Mouse (Mus musculus) embryonic facial prominence, embryonic 13.5 days (tissue): ENCODE results near the gene Atp6v0b. TPM values are rescaled to one million over a fixed set of nuclear protein-coding genes. Genes with fewer than 3 reads are reported as not detected.
A peak's percentile ranks its signal among the peaks of the same experiment; 100 is the strongest.

Experiments
- ATAC-seq: fragments of 200-750 bp; cut with Nextera tagmentation; 2 replicates; pipeline ENCODE4 v1.8.0; 2017; ENCODE audit warnings: low read depth; ENCODE audit not compliant: insufficient number of reproducible peaks, insufficient read depth, low FRiP score, low TSS enrichment
- H3K27ac ChIP-seq: fragments of 300-500 bp; sonication (generic); 2 replicates; pipeline ENCODE4 v1.5.1; 2015; ENCODE audit warnings: moderate library complexity, mild to moderate bottlenecking, inconsistent platforms
- H3K27me3 ChIP-seq: fragments of 300-500 bp; sonication (generic); 2 replicates; pipeline ENCODE4 v1.6.1; 2015; ENCODE audit warnings: mild to moderate bottlenecking, inconsistent platforms
- H3K36me3 ChIP-seq: fragments of 300-500 bp; sonication (generic); 2 replicates; pipeline ENCODE4 v1.6.1; 2015; ENCODE audit warnings: mild to moderate bottlenecking, inconsistent platforms
- H3K4me1 ChIP-seq: fragments of 300-500 bp; sonication (generic); 2 replicates; pipeline ENCODE4 v1.6.1; 2015; ENCODE audit warnings: inconsistent platforms
- H3K4me2 ChIP-seq: fragments of 300-500 bp; sonication (generic); 2 replicates; pipeline ENCODE4 v1.6.1; 2015; ENCODE audit warnings: moderate library complexity, mild to moderate bottlenecking, inconsistent platforms
- H3K4me3 ChIP-seq: fragments of 300-500 bp; sonication (generic); 2 replicates; pipeline ENCODE4 v1.5.1; 2015; ENCODE audit warnings: mild to moderate bottlenecking, inconsistent platforms
- H3K9ac ChIP-seq: fragments of 300-500 bp; sonication (generic); 2 replicates; pipeline ENCODE4 v1.6.1; 2015; ENCODE audit warnings: mild to moderate bottlenecking, inconsistent platforms
- H3K9me3 ChIP-seq: fragments of 300-500 bp; sonication (generic); 2 replicates; pipeline ENCODE4 v1.6.1; 2016; ENCODE audit warnings: inconsistent platforms
- WGBS: fragments of 180-500 bp; shearing (Covaris S2); methylation state at CpG from one replicate; pipeline ENCODE4 v1.1.7; 2015; ENCODE audit warnings: mixed read lengths; 5-methylcytosine and 5-hydroxymethylcytosine counted together
- polyA plus RNA-seq: library from polyadenylated mRNA; unstranded; fragments of >200 nt; fragmentation: Nextera tagmentation; extraction: Ambion mirVana; gene quantifications from 2 replicates; pipeline ENCODE4 v1.2.1, GENCODE M21; 2015

Atp6v0b gene
- polyA plus RNA-seq, 1 experiment from 2014 or later, result 183 TPM

DNA sequence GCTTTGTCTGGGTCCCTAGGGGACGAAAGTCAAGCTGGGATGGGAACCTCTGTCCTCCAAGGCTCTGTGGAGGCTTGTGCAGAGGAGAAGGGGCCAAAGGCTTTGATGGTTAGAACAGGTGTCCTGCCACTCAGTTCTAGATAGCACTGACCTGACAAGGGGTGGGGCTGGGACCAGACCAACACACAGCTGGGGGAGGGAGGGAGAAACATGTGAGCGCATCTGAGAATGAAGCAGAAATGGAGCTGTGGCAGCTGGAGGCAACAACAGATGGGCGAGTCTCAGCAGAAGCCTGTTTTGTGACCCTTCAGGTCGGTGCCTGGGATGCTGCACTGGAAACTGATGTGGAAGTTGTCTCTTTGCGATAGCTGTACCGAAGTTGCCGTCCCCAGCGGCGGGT lies 17.8 kb downstream of the Atp6v0b start:
- Histone ChIP-seq H3K27ac (no peak overlapping the region), H3K36me3 (peaks cover 23% of the 10 kb centered on the region), H3K4me2 (no peak overlapping the region), H3K9ac (no peak overlapping the region), H3K4me1 (peaks cover 37% of the 10 kb centered on the region), H3K4me3 (no peak overlapping the region), H3K27me3 (no peaks in the 10 kb centered on the region), H3K9me3 (no peaks in the 10 kb centered on the region)
- no peak for ATAC-seq
- WGBS, result 60% methylated on average over 9 of the region's 9 CpGs

DNA sequence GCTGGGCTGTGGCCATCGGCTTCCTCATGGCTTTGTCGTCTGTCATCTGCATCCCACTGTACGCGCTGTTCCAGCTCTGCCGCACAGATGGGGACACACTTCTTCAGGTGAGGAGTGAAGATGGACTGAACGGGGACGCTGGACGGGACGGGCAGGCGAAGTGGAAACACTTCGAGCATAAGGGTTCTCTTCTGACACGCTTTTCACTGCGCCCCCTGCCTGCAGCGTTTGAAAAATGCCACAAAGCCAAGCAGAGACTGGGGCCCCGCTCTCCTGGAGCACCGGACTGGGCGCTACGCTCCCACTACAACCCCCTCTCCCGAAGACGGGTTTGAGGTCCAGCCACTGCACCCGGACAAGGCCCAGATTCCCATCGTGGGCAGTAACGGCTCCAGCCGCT lies 19.3 kb downstream of the Atp6v0b start:
- H3K4me3 ChIP-seq, result 0 out of 2 replicates have a peak overlapping the region, but pooled peaks have one; percentile 6
- no peaks in the 10 kb centered on the region for H3K9me3 ChIP-seq
- peak overlapping the region; percentile 41 for H3K4me2 ChIP-seq
- H3K27me3 ChIP-seq, result no peaks in the 10 kb centered on the region
- H3K4me1 ChIP-seq, result peaks cover 37% of the 10 kb centered on the region
- no peak overlapping the region for H3K27ac ChIP-seq
- WGBS, result 15% methylated on average over 24 of the region's 24 CpGs
- peak overlapping the region; percentile 46; the same call in 1 of the 2 replicates for H3K9ac ChIP-seq
- H3K36me3 ChIP-seq, result peaks cover 10% of the 10 kb centered on the region; the same call in 1 of the 2 replicates
- no peak for ATAC-seq

DNA sequence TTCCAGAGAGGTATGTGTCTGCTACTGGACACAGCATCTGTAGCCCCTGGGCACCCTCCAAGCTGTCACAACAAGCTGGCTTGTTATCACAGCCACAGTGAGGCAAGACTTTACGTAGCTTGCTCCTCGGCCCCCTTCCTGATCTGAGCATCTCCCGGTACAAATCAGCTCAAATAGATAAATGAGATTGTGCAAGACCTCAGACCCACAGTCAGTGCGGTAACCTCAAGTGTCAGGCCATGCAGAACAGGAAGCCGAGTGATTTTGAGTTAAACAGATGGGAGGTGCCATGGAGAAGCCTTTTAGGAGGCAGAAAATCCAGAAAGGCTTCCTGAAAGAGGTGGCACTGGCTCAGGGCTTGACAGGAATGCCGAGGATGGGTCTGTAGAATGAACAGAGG lies 20.1 kb downstream of the Atp6v0b start:
- 70% methylated on average over 6 of the region's 6 CpGs for WGBS
- Histone ChIP-seq H3K9ac (no peak overlapping the region), H3K36me3 (peaks cover 10% of the 10 kb centered on the region; the same call in 1 of the 2 replicates), H3K4me3 (no peak overlapping the region), H3K9me3 (no peaks in the 10 kb centered on the region), H3K27me3 (no peaks in the 10 kb centered on the region), H3K4me2 (no peak overlapping the region), H3K4me1 (peaks cover 37% of the 10 kb centered on the region), H3K27ac (no peak overlapping the region)
- ATAC-seq, result no peak

DNA sequence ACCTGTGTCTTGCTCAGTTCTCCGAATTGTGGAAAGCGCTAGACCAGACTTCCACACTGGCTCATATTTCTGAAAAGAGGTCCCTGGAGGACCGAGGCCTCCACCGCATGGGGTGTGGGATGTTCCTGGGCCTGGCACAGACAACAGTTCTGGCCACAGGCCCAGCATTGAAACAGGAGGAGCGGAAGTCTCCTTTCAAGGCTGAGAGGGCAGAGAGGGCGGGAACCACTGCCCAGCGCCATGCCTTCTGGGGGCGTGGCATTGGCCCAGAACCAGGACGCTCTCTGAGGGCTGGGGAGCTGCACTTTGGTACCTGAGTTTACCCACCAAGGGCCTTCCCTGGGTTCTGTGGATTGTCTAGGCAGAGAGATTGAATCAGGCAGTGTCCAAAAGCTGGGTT lies 21.1 kb downstream of the Atp6v0b start:
- Histone ChIP-seq H3K36me3 (peaks cover 10% of the 10 kb centered on the region; the same call in 1 of the 2 replicates), H3K4me2 (peak overlapping the region; percentile 17; the same call in 1 of the 2 replicates), H3K9me3 (no peaks in the 10 kb centered on the region), H3K4me3 (no peak overlapping the region), H3K27me3 (no peaks in the 10 kb centered on the region), H3K27ac (no peak overlapping the region; the same call in 1 of the 2 replicates), H3K9ac (no peak overlapping the region), H3K4me1 (peaks cover 34% of the 10 kb centered on the region)
- 45% methylated on average over 9 of the region's 9 CpGs for WGBS
- no peak for ATAC-seq

DNA sequence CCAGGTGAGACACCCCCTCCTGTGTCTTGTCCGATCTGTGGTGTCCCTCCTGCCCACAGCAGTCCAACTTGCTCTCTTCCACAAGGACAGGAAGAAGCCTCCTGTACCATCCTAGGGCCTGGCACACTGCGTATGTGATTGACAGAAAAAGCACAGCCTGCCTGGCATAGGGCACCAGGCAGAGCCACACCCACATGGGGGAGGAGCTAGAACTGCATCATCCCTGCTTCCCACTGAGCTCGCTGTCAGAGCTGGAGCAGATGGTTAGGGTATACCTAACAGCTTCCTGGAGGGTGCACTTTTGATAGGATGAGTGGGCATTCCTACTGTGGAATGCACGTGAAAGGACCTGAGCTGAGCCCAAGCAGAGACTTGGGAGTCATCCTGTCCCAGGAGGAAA lies 24.3 kb downstream of the Atp6v0b start:
- peaks cover 30% of the 10 kb centered on the region for H3K4me1 ChIP-seq
- no peaks in the 10 kb centered on the region for H3K9me3 ChIP-seq
- no peak overlapping the region for H3K9ac ChIP-seq
- H3K4me2 ChIP-seq, result no peak overlapping the region
- ATAC-seq, result no peak
- peaks cover 10% of the 10 kb centered on the region; the same call in 1 of the 2 replicates for H3K36me3 ChIP-seq
- no peak overlapping the region for H3K27ac ChIP-seq
- no peak overlapping the region for H3K4me3 ChIP-seq
- H3K27me3 ChIP-seq, result no peaks in the 10 kb centered on the region
- WGBS, result 35% methylated on average over 4 of the region's 4 CpGs

DNA sequence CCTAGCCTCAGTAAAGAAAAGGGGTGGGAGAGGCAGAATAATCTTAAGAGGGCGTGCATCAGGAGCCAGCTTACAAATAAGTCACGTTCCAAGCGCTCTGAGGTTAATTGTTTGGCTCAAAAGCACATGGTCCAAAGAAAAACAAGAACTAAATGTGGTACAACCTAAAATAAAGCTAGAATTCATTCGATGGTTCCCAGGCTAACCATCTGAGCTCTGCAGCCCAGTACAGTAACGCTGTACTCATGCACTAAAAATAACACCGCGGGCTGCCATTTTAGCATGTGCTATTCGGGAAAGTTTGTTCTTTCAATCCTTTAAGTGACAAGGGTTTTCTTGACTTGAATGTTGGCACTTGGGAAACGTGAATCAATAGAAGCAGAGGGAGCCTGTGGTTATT lies 26.6 kb downstream of the Atp6v0b start:
- 80% methylated on average over 9 of the region's 9 CpGs for WGBS
- H3K9ac ChIP-seq, result no peak overlapping the region
- no peak for ATAC-seq
- H3K27me3 ChIP-seq, result no peaks in the 10 kb centered on the region
- H3K4me2 ChIP-seq, result no peak overlapping the region
- no peak overlapping the region for H3K4me3 ChIP-seq
- peaks cover 26% of the 10 kb centered on the region for H3K36me3 ChIP-seq
- H3K4me1 ChIP-seq, result peaks cover 13% of the 10 kb centered on the region
- no peaks in the 10 kb centered on the region for H3K9me3 ChIP-seq
- no peak overlapping the region for H3K27ac ChIP-seq

DNA sequence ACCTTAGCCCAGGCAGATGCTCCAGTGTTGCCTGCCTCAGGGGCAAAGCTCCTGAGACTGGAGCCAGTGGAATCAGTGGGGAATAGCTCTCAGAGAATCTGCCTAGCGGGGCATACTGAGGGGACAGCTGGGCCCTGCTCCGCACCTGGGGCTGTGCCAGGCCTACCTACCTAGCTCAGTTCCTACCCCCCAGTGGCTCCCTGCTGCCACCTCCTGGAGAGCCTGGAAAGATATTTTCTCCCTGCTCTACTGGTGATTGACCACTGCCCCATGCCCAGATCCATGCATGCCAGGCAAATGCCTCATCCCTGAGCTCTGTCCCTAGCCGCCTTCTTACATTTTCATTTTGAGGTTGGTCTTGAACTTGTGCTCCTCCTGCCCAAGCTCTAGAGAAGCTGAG lies 28.3 kb downstream of the Atp6v0b start:
- H3K4me2 ChIP-seq, result no peak overlapping the region
- no peaks in the 10 kb centered on the region for H3K9me3 ChIP-seq
- 0 out of 2 replicates have a peak overlapping the region, but pooled peaks have one; percentile 17 for H3K9ac ChIP-seq
- WGBS, result 74% methylated on average over 3 of the region's 3 CpGs
- no peaks in the 10 kb centered on the region for H3K27me3 ChIP-seq
- ATAC-seq, result no peak
- H3K36me3 ChIP-seq, result peaks cover 16% of the 10 kb centered on the region
- peaks cover 16% of the 10 kb centered on the region; the same call in 1 of the 2 replicates for H3K4me1 ChIP-seq
- no peak overlapping the region for H3K27ac ChIP-seq
- no peak overlapping the region for H3K4me3 ChIP-seq

DNA sequence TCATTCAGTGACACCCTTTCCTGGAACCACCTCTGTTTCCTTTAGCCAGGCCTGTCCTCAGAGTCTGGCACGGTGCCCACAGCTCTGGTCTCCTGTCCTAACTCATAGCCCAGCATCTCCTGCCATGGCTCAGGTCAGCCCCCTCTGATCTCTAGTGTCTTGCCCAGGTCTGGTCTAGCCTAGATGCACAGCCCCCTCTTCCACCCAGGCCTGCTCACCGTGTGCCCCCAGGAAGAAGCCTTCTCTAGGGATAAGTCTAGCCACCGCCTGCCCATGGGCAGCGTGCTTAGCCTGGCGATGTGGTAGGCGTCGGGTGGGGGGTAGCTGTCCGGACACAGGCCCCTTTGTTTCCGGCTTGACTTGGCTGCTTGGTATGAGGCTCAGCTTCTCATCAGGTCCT lies 32.0 kb downstream of the Atp6v0b start:
- no peak overlapping the region for H3K4me3 ChIP-seq
- H3K36me3 ChIP-seq, result peaks cover 16% of the 10 kb centered on the region
- no peak overlapping the region for H3K27ac ChIP-seq
- H3K27me3 ChIP-seq, result no peaks in the 10 kb centered on the region
- H3K9me3 ChIP-seq, result no peaks in the 10 kb centered on the region
- 55% methylated on average over 9 of the region's 9 CpGs for WGBS
- 0 out of 2 replicates have a peak, but pooled peaks cover 6% of the 10 kb centered on the region for H3K4me1 ChIP-seq
- no peak for ATAC-seq
- H3K4me2 ChIP-seq, result no peak overlapping the region
- no peak overlapping the region for H3K9ac ChIP-seq

DNA sequence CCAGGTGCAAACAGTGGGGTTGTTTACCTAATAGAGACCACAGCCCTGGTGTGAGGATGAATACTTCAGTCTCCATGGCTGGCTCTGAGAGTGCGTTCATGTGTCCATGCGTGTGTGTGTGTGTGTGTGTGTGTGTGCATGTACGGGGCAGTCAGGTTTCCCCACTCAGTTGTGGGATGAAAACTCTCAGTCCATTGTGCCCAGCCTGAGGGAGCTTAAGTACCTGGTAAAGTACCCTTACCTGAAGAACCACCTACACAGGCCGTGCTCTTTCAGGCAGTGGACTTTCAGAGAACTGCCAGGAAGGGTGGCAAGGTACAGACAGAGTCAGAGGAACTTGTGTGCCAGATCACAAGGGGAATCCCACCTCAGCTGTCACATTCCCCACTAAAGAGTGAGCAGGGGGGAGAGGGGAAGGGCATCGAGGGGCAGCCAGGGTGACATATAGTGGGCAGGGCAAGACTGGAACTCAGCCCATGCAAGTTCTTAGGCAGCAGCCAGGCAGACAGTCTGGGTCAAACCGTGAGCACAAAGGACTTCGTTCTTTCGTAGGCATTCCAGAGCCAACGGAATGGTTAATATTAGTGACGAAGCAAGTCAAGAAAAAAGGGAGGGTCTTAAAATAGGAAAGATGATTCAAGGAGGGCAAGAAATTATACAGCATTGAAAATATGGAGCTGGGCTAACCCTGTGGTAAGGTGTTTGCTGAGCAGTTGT lies 34.8 kb downstream of the Atp6v0b start:
- WGBS, result 81% methylated on average over 10 of the region's 10 CpGs
- peaks cover 14% of the 10 kb centered on the region for H3K36me3 ChIP-seq
- H3K4me1 ChIP-seq, result 0 out of 2 replicates have a peak, but pooled peaks cover 6% of the 10 kb centered on the region
- ATAC-seq, result no peak
- no peak overlapping the region for H3K4me2 ChIP-seq
- H3K9ac ChIP-seq, result no peak overlapping the region
- no peak overlapping the region for H3K27ac ChIP-seq
- H3K27me3 ChIP-seq, result no peaks in the 10 kb centered on the region
- no peak overlapping the region for H3K4me3 ChIP-seq
- no peaks in the 10 kb centered on the region for H3K9me3 ChIP-seq

DNA sequence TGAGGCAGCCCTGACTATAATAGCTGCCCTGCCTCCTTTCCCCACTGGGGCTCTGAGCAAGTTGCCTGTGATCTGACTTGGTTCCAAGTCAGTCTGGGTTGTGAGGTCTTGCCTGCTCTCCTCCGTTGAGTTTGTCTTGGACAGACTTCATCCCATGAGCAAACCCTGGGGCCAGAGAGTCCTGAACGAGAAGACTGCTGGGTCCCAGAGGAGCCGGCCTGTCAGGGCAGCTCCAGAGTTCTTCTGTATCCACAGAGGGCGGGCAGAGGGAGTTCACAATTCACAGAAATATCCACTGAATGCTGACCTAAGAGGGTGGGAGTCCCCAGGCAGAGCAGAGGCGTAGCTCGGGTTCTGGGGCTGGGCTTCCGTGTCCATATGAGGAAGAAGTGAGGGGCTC lies 36.3 kb downstream of the Atp6v0b start:
- Histone ChIP-seq H3K4me1 (0 out of 2 replicates have a peak, but pooled peaks cover 6% of the 10 kb centered on the region), H3K36me3 (0 out of 2 replicates have a peak, but pooled peaks cover 2% of the 10 kb centered on the region), H3K27ac (no peak overlapping the region), H3K9me3 (no peaks in the 10 kb centered on the region), H3K27me3 (no peaks in the 10 kb centered on the region), H3K9ac (no peak overlapping the region), H3K4me2 (no peak overlapping the region), H3K4me3 (no peak overlapping the region)
- 62% methylated on average over 7 of the region's 7 CpGs for WGBS
- no peak for ATAC-seq

DNA sequence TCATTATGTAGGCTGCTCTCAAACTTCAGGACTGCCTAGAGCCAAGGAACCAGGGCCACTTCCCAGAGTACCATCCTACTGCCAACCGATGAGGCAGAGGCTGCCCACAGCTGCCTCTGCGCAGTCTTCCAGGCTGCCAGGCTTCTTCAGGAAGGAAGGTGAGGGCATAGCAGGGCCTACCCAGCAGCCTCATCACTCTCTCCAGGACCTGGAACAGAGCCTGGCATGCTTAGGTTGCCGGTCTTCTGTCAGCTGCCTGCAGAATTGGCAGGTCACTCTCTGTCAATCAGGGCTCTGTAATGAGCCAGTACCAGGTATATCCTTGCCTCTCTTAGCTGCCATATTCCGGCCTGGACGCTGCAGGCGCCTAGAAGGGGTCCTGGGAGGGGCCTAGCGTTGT lies 37.0 kb downstream of the Atp6v0b start:
- no peak for ATAC-seq
- H3K27ac ChIP-seq, result no peak overlapping the region
- H3K9ac ChIP-seq, result no peak overlapping the region
- H3K36me3 ChIP-seq, result peaks cover 9% of the 10 kb centered on the region; the same call in 1 of the 2 replicates
- 0 out of 2 replicates have a peak, but pooled peaks cover 2% of the 10 kb centered on the region for H3K4me1 ChIP-seq
- H3K27me3 ChIP-seq, result no peaks in the 10 kb centered on the region
- no peaks in the 10 kb centered on the region for H3K9me3 ChIP-seq
- WGBS, result 72% methylated on average over 7 of the region's 7 CpGs
- no peak overlapping the region for H3K4me2 ChIP-seq
- H3K4me3 ChIP-seq, result no peak overlapping the region

DNA sequence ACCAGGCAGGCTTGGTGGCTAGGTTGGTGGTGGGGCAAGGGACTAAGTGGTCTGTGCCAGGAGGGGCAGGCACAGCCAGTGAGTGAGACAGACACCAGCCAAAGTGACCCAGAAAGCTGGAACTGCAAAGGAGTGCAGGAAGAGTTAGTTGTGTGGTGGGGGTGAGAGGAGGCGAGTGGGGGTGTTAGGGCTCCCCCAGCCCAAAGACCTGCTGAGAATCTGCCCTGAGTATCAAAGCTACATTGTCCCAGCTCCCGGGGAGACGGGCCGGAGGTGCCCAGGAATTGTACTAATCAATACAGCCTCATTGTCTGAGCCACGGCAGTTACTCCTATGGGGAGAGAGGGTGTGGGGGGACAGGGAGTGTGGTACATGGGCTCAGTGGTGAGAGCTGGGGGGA lies 37.6 kb downstream of the Atp6v0b start:
- no peak for ATAC-seq
- Histone ChIP-seq H3K36me3 (peaks cover 9% of the 10 kb centered on the region; the same call in 1 of the 2 replicates), H3K4me2 (no peak overlapping the region), H3K4me3 (no peak overlapping the region), H3K27me3 (no peaks in the 10 kb centered on the region), H3K4me1 (no peaks in the 10 kb centered on the region), H3K9ac (no peak overlapping the region), H3K27ac (no peak overlapping the region), H3K9me3 (no peaks in the 10 kb centered on the region)
- WGBS, result 41% methylated on average over 5 of the region's 5 CpGs
